Mouse (Mus musculus) embryo, embryonic 11.5 days (tissue): ENCODE measurements around the gene Srrm2.
A peak's percentile ranks its signal among the peaks of the same experiment; 100 is the strongest.

Experiments
- DNase-seq: peaks from one replicate; pipeline ENCODE4 v3.0.0-alpha.2; 2012; ENCODE audit warnings: low read depth, low spot score

The Srrm2 gene

DNA sequence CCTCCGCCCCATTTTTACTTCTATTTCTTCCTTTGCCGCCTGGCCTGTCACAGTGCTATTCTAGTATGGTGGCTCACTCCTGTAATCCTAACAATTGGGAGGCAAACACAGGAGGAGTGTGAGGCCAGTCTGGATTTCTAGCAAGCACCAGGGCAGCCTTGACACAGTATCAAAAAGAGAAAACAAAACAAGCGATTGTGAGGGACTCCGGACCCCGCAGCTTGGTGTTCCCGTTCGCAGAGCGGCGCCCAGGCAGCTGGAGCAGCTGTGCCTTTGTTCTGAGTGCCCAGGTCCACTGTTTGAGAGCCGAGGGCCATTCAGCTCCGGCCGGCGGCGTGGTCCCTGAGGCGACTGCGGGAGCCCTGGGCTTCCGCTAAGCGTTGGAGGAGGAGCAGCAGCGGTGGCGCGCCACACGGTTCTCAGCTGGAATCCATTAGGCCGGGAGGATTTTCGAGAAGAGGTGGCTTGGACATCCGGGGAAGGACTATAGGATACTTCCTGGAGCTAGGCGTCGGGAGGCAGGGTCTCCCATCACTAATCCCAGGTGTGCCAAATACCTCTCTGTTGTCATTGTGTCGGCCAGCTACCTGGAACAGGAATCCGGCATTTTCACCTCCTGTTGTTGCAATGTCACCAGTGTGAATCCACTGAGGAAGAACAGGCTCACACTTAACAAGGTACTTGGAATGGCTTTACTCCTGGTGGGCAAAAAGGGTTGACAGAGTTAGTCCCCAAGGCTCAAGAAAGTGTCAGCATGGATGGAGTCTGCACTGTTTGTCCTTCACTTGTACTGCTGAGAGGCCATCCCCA is at the start of gene Srrm2:
TSS of gene Srrm2 (plus strand) at position 264 of the 810 bp plus-strand sequence.
- peak; percentile 46 for DNase-seq

DNA sequence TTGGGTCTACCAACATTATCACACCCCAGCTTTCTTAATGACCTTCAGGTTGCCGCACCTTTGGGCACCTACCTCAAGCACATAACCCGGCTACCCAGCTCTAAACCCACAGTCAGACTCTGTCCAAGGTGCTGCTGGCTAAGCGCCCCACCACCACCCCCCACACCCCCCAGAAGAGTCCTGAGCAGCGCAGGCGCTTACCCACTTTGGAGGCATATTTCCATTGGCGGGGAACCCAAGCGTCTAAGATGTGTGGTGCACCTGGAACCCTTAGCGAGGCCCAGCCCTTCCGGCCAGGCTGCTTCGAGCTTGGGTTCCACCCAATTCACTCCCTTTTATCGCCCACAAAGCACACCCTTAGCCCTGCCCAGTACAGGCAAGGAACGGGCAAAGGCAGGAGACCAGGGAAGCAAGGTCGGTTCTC is 49.7 kb upstream of the Srrm2 start, which contains the start of gene Paqr4:
TSS of gene Paqr4 (minus strand) at position 270 of the 424 bp plus-strand sequence.
- DNase-seq: no peak

DNA sequence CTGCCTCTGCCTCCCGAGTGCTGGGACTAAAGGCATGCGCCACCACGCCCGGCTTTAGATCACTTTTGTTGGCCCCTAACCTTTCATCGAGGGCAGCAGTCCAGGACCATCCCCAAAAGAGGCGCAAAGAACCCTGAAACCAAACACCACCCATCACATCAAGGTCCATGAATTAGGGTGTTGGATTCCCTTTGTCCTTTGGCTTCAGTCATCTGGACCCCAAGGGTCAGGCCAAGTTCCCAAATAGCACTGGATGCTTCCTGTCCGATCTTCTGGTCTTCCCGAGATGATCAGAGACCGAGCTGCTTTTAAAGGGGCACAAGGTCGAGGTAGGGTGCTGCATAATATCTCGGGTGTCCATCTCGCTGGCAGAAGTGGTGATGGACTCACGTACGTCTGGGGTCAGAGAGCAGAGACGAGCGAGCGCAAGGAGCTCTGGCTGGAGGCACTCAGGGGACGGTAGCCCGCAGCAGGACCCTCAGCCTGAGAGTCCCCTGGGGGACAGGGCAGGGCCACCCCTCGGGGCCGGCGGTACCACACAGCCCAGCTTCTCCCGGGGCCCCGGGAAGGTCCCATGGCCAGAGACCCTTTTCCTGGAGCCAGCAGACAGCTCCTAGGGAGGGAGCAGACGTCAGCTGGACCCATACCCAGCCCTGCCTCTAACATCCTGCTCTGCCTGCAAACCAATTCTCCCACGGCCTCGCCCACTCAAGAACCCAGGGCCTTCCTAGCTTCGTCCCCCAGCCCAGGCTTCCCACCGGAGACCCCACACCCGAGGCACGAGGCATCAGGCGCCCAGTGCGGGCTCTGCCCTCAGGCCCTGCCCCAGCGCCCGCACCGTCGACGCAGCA is 48.7 kb upstream of the Srrm2 start:
- DNase-seq: no peak

DNA sequence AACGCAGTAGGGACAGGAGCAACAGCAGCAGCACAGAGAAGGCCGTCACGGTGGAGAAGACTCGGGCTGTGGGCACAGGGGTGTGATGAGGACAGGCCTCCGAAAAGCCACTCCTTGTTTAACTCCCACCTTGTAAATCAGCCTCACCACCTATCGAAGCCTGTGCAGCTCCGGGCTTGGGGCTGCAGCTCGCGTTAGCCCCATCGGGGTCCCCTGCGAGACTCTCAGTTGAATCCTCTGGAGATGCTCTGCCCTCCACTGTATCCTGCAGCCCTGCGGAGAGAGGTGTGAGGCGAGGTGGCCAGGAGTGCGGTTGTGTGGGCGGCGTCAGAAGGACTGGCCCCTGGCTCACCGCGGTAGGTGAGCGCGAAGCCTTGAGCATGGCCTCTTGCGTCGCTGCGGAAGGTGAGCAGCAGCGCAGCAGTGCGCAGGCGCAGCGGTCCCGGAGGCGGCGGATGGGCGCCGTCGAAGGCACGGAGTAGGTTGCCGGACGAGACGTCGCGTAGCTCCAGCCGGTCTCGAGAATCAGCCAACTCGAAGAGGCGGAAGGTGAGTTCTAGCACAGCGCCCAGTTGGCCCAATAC is 48.0 kb upstream of the Srrm2 start:
- DNase-seq: no peak

DNA sequence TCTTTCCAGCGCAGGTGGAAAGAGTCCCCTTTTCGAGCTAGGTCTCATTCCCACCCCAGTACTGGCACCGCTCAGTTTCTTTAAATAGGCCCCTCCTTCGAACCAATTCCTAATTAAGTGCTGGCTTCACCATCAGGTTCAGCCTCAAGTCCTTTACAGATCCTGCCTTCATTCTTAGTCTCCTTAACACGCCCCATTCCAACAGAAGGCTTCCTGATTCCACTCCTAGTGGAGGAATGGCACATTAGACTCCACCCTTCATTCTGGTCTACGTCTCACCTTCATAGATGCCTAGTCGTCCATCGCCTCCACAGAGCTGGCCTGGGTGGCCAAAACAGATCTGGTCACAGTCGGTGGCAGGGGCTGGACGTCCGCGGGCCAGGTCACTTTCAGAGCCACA is 47.4 kb upstream of the Srrm2 start:
- DNase-seq: no peak

DNA sequence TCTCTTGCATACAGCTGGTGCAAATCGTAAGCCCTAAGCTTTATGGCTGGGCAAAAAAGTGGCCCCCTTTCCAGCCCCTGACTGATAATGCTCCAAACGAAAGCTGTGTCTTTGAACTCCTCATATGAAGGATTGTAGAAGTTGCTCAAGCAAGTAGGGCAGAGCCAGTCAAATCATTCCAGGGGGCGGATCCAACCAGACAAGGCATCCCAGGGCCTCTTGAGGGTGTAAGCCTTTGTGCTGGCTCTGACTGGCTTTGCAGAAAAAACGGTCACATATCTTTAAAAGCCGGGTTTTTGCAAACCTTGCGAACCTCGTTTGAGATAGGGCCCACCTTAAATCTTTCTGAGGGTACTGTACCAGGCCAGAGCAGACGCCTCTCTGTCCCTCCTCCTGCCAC is 46.3 kb upstream of the Srrm2 start:
- DNase-seq: no peak

DNA sequence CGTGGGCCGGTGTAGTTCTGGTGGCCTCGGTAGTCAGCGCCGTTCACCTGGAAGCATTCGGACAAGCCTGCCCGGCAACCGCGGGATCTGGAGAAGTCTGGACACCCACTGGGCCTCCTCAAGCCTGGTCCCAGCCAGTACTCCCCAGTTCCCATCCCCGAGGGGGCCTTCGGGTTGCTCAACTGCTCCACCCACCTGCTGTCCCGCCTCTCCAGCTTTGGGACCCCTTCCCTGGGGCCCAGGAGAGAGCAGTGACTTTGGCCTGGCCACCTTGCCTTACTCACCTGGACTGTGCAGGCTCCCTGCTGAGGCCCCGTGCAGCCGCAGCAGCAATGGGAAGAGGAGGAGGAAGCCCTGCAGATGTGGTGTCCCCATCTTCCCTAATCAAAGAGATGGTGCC is 45.7 kb upstream of the Srrm2 start:
- no peak for DNase-seq

DNA sequence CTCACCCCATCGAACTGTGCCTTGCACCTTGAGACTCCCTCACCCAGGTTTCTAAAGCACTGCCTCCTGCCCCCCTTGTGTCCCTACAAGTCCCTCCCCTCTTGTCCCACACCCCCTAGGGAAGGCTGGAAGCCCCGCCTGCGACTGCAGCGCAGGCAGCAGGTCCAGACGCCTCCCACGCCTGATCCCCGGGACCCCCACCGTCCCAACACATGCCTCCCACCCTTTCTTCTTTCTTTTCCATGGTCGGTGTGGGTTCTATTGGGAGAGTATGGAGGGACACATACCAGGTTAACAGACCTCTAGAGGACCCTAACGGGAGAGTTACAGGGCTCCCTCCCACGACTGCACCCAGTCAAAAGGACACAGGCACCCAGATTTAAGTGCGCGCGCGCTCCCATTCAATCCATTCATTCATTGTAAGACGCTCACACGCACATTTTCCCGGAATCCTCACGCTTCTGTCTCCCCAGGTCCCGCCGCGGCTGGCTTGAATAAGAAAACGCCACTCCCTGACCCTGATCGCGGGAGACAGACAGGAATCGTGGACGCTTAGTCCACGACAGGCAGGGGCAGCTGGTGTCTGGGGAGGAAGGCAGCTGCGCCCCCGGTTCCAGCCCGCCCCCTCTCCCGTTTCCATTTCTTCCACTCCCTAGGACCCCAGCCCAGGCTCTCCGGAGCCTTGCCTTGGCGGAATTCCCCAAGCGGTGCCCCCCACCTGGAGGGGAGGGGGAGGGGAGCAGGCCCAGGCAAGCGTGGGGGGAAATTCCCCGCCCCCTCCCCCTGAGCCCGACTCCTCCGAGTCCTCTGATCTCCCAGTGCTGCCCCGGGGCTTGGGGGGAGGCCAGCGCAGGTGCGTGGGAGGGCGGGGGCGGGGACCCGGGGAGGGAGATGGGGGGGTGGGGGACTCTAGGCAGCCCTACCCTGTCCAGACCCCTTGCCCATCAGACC is 44.8 kb upstream of the Srrm2 start, which contains the start of gene Kremen2:
TSS of gene Kremen2 (minus strand) at position 533 of the 951 bp plus-strand sequence.
- DNase-seq: no peak

DNA sequence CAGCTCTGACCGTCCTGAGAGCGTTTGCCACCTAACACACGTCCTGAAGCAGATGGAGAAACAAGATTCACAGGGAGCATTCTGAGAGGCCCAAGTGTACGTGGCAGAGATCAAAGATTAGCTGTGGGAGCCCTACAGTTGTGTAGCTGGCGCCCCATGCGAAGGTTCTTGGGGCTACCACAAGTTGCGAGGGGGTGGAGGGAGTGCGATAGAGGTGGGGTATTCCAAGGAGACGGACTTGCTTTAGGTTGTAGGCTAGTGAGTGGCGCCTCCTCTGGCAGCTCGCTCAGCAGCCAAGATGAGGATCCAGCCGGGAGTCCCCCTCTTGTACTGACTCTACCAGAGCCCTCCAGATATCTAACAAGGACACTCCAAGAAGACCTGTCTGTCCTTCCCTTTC is 44.0 kb upstream of the Srrm2 start:
- no peak for DNase-seq

DNA sequence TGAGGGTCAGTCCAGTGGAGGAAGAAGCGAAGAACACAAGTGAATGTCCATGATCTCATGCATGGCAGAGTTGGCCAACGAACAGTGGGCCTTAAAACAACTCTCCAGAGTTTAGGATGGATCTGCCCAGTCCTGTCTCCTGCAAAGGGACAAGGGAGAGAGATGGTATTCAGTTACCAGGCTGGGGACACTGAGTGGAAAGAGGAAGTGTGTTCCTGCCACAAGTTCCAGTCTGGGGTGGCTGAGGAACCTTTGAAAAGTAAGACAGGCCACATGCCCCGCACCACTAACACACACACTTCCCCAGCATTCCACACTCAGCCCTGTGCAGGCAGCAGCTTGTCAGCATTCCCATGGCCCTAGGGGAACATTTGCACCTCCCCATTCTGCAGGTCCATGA is 43.6 kb upstream of the Srrm2 start:
- DNase-seq: no peak

DNA sequence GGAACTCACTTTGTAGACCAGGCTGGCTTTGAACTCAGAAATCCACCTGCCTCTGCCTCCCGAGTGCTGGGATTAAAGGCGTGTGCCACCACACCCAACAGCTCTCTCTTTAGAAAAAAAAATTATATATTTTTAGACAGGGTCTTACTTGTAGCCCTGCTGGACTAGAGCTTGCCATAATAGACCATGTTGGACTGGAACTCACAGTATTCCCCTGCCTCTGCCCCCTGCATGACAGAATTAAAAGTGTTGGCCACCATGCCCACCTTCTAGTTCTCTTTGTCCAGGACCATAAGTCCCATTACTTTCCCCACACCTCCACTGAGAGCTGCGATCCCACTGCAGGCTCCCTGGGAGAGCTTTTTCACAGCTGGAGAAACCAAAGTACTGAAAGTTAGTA is 42.9 kb upstream of the Srrm2 start:
- DNase-seq: no peak

DNA sequence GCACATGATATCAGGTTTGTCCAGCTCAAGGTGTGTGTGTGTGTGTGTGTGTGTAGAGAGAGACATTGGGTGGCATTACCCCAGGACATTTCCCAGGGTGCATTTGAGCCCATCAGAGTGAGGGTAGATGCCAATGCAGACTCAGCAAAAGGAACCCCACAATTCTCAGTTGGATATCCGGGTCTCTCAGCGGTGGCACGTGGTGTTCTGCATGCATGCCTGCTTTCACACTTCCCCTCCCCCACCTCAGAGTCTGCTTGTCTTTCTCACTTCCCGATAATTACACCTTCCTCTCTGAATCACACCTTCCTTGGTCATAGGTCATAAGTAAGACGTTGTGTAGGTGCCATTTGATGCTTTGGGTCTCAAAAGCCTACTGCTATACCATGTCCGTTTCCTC is 42.3 kb upstream of the Srrm2 start:
- no peak for DNase-seq

DNA sequence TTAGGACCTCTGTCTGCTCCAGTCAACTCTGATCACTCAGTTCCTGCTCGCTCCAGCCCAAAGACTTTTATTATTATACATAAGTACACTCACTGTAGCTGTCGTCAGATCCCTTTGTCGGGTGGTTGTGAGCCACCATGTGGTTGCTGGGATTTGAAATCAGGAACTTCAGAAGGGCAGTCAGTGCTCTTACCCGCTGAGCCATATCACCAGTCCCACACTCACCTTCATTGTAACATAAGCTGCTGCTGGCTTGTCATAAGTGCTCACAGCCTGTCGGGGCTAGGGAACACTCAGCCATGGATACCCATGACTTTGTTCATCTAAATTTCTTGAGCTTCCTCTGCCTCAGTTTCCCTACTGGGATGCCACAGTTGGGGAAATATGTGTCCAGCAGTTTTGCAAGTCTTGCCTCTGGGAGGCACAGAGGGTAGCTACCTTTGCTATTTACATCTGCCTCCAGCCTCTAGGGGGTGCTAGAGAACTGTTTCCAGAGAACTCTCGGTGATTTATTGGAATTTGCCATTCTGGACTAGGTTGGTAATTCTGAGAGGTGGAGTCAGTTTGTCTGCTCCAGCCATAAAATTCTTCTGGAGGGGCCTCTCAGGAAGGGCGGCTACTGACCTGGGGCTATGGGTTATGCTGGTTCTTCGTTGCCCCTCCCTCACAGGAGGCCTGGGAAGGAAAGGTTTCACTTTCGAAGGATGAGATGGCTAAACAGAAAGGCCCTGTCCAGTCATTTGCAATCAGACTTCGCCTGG is 41.5 kb upstream of the Srrm2 start:
- peak; percentile 67 for DNase-seq

DNA sequence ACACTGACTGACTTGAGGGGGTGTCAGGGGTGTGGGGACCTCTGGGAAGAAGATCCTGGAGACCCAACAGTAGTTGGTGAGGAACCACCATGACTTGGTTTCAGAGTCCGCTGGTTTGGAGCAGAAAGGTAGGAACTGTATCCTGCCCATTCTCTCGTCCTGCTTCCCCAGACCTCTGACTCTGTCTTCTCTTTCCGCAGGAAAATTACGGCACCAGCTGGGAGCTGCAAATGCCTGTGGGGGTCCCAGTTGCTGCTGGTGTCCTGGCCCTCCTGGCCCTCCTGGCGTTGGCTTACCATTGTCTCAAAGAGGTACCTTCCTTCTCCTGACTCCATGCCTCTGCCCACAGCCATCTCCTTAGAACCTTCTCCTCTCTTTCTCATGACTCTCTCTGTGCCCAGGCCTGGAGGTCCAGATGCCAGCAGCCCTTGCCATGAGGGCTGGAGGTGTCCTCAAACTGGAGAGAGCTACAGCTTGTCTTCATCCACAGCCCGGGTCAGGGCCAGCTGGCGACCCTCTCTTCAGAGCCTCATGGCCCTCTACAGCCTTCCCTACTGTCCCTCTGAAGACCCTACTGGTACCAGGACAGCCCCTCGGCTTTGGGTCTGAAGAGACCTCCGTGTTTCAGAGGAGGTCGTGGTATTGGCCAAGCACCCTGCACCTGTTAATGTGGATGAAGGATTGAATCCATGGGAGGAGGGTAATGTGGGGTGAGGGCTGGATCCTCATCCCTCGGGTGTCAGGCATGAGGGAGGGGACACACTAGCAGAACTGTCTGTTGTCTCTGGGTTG is 40.7 kb upstream of the Srrm2 start:
- DNase-seq: no peak

DNA sequence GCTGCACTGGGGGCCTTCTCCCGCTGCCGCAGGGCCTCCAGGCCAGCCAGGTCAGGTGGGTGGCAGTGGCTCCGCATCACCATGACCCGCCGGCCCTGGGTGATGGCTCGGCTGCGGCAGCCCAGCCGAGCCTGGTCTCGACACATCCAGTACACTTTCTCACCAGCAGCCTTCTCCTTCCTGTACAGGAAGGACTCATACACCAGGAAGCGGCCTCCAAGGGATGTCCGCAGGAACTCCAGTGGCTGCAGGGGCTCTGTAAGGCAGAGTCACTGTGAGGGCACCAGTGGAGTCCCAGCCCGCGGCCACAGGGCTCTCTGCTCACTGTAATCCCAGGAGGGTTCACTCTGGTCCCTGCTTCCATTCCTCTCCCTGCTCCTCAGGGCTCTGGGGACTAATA is 34.6 kb upstream of the Srrm2 start:
- DNase-seq: no peak

DNA sequence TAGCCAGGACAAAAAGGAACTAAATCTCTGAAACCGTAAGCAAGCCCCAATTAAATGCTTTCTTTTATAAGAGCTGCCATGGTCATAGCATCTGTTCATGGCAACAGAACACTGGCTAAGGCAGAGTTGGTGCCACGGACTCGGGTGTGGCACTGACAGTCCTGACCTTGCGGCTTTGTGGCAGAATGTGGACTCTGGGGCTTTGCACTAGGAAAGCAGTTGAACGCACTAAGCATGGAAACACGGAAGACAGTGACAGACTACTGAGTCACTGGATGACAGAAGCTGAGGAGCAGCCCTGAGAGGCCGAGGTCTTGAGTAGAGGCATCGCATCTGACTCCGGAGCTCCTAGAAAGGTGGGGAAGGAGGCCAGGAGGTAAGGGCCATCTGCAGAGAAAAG is 32.8 kb upstream of the Srrm2 start:
- DNase-seq: no peak

DNA sequence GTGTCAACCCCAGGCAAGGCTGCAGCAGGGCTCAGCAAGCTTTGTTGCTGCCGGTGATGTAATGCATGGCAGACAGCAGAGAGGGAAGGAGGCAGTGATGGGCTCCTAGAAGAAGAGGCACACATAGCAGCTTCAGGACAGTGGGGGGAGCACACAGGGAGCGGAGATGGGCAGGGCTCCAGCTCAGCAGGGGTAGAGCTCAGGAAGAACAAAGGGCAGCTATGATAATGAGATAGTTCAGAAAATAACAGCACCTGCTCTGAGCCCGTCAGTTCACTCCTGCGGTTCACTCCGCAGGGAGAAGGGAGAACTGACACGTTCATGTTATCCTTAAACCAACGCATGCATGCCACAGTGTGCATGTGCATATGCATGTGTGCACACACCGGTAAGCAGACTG is 31.5 kb upstream of the Srrm2 start:
- DNase-seq: no peak

DNA sequence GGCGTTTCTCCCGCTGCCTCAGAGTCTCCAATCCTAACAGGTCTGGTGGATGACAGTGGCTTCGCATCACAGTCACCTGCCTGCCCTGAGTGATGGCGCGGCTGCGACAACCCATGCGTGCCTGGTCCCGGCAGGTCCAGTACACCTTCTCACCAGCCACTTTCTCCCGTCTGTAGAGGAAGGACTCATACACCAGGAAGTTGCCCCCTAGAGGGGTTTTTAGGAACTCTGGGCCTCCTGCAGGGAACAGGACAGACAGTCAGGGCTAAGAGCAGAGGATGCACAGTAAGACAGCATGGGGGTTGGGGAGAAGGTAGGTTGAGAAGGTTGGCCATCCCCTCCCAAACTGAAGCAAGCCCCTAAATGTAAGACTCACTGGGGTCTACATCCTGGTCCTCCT is 30.1 kb upstream of the Srrm2 start:
- no peak for DNase-seq

DNA sequence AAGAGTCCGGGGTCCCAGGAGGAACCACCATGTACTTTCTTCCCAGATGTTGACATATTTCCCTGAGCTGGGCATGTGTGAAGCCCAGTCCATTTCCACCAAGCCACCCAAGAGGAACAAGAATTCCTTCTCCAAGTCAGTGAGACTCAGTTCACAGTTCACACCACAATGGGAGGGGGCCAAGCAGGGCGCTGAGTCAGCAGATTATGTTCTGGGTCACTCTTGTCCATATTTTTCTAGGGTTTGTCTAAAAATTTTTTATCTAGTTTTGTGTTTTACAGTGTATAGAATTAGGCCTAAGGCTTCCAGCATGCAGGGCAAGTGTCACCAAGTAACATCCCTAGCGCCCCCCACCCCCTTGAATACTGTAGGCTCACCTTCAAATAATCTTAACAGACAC is 29.2 kb upstream of the Srrm2 start:
- no peak for DNase-seq

DNA sequence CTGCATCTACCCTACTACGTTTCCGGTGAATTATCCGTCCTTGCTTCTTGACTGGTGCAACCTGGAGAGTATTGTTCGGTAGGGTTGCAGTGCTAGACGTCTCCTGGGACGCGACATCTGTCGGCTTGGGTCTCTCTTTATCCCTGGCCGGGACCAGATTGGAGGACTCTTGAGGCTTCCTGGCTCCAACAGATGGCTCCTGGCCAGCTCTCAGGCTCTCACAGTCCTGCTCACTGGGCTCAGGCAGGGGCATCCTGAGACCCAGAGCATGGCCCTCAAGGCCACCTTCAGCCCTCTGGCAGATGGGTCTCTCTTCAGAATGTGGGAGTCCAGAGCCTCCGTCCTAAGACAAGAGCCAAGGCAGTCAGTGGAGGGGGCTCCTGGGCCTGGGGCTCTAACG is 27.4 kb upstream of the Srrm2 start:
- DNase-seq: no peak
